Mouse (Mus musculus): ENCODE measurements around the gene Jph4.

- peak; percentile 34; the same call in 1 of the 2 replicates for TF ChIP-seq CTCF (IDR thresholded peaks at IDR 0.05; ENCODE audit: borderline replicate concordance, extremely low read depth, insufficient read depth, insufficient read length)
- TF ChIP-seq POLR2A (IDR thresholded peaks at IDR 0.05; ENCODE audit: borderline replicate concordance, extremely low read depth, insufficient read depth, insufficient read length, poor library complexity, severe bottlenecking) = peak; percentile 53; the same call in 1 of the 2 replicates
Measured at GRCm38 (mm10) chr14:55105836-55106809, 10.6 kb downstream of the Jph4 start, which contains the start of gene Ap1g2.
